Mouse (Mus musculus) spleen, postnatal 4 days (tissue): ENCODE results near the gene Adck1.
"Not testable (repeated sequence)": the region's sequence is repeated elsewhere in the genome, so short reads cannot be mapped to it uniquely, and the experiment has no call there.

ENCODE experiments used
- DNase-seq, 2 experiments: peaks; one replicate each; pipeline ENCODE4 v3.0.0; 2022; ENCODE audit warnings: low spot score in 2 of 2

Gene Adck1

GRCm38 (mm10) chr12:88426926-88427325 is 66.6 kb downstream of the Adck1 start:
- no peak for DNase-seq

- no peak for DNase-seq
Observed at GRCm38 (mm10) chr12:88428735-88429134, 68.4 kb downstream of the Adck1 start.

GRCm38 (mm10) chr12:88432277-88432676 is 71.9 kb downstream of the Adck1 start:
- DNase-seq, result no peak

GRCm38 (mm10) chr12:88433171-88433570 is 72.8 kb downstream of the Adck1 start:
- no peak for DNase-seq

GRCm38 (mm10) chr12:88436962-88437750 is 76.8 kb downstream of the Adck1 start:
- no peak for DNase-seq

- no peak for DNase-seq
Observed at GRCm38 (mm10) chr12:88441922-88442809, 81.8 kb downstream of the Adck1 start.

- no peak for DNase-seq
Observed at GRCm38 (mm10) chr12:88444040-88444439, 83.7 kb downstream of the Adck1 start.

GRCm38 (mm10) chr12:88445471-88445870 is 85.1 kb downstream of the Adck1 start:
- no peak for DNase-seq

- DNase-seq, result no peak
Observed at GRCm38 (mm10) chr12:88450658-88451563, 90.6 kb downstream of the Adck1 start.

GRCm38 (mm10) chr12:88454701-88455410 is 94.5 kb downstream of the Adck1 start:
- DNase-seq, result no peak

GRCm38 (mm10) chr12:88457021-88457420 is 96.7 kb downstream of the Adck1 start:
- no peak for DNase-seq

GRCm38 (mm10) chr12:88458936-88459335 is 98.6 kb downstream of the Adck1 start:
- no peak for DNase-seq

GRCm38 (mm10) chr12:88459461-88459860 is 99.1 kb downstream of the Adck1 start:
- no peak for DNase-seq

GRCm38 (mm10) chr12:88461026-88461425 is 100.7 kb downstream of the Adck1 start:
- no peak for DNase-seq

GRCm38 (mm10) chr12:88463588-88464290 is 103.4 kb downstream of the Adck1 start:
- DNase-seq, result no peak

- DNase-seq, result no peak
Observed at GRCm38 (mm10) chr12:88466801-88467200, 106.4 kb downstream of the Adck1 start.

GRCm38 (mm10) chr12:88467257-88467656 is 106.9 kb downstream of the Adck1 start:
- no peak for DNase-seq

GRCm38 (mm10) chr12:88467935-88468465 is 107.6 kb downstream of the Adck1 start:
- DNase-seq, result no peak

GRCm38 (mm10) chr12:88468691-88469090 is 108.3 kb downstream of the Adck1 start:
- DNase-seq, result no peak

- not testable (repeated sequence) for DNase-seq
Observed at GRCm38 (mm10) chr12:88471884-88472283, 111.5 kb downstream of the Adck1 start.
